Mouse (Mus musculus): ENCODE results near the gene Dlx6. TPM values are rescaled to one million over a fixed set of nuclear protein-coding genes. Genes with fewer than 3 reads are reported as not detected.

Gene Dlx6
- polyA plus RNA-seq, 1 experiment from 2014 or later: not detected

Other genes starting within 250 kb of the Dlx6 start
- 0.23 and 0.50 TPM in 2 replicates for gene Dlx5, start 18.8 kb downstream of the Dlx6 start, polyA plus RNA-seq (2015; fragmentation: Nextera tagmentation; extraction: Ambion mirVana)
- gene Sdhaf3, start 92.7 kb downstream of the Dlx6 start, polyA plus RNA-seq (2015; fragmentation: Nextera tagmentation; extraction: Ambion mirVana): 4.6 and 5.2 TPM in 2 replicates

Data from thymus, postnatal 0 days (tissue).